Mouse (Mus musculus) stomach, postnatal 0 days (tissue): Measurements from ENCODE around the gene Ric1.

Source experiments
- CTCF ChIP-seq: IDR thresholded peaks from 2 replicates; pipeline ENCODE4 v1.5.1; 2016; ENCODE audit warnings: antibody characterized with exemption, low read depth, mild to moderate bottlenecking, moderate library complexity
- EP300 ChIP-seq: optimal IDR thresholded peaks from 2 replicates; pipeline ENCODE3; 2016; ENCODE audit warnings: antibody characterized with exemption

DNA sequence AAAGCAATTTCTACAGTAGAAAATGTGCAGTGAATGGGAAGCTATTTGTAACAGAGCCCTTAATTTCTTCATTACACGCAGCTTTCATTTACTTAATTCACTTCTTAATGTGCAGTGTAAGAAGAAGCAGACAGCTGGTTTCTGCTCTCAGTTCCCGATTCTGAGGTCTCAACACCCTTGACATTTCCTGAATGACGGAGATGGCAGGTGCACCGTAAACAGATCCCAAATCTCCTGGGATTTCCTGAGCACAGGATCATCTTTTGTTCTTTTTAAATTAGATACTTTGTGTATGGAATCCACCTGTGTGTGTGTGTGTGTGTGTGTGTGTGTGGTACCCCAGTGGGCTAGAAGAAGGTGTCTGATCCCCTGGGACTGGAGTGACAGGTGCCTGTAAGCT is 27.6 kb upstream of the Ric1 start:
- TF ChIP-seq EP300 (no peak), CTCF (no peak)
